In genomic region chr8:10442562-10442961, GRCm38 (mm10) we compare ENCODE assay signal across 25 mouse cellular contexts.
DNase-seq lines count a peak whose midpoint lies in the region; ATAC-seq and TF ChIP-seq lines count a peak whose summit lies in the region.
"Had no signal": no experiment of that assay in that cellular context is flagged by ENCODE, and none has a peak within 500 bp of the region (broad histone marks: within the 10 kb centered on the region; RNA-seq: fewer than 3 reads in every experiment).

No protein-coding gene starts in this region.

- peaks cover 21% of the 10 kb centered on the region for H3K4me1 ChIP-seq in forebrain, embryonic 13.5 days
- peaks cover 26% of the 10 kb centered on the region for H3K4me1 ChIP-seq in forebrain, embryonic 10.5 days
- H3K4me1 ChIP-seq in forebrain, postnatal 0 days (ENCODE audit: insufficient read depth), result no peaks in the 10 kb centered on the region
- H3K4me1 ChIP-seq in forebrain, embryonic 14.5 days (ENCODE audit: control insufficient read depth, insufficient read depth, low read length), result peaks cover 11% of the 10 kb centered on the region
- H3K4me1 ChIP-seq: embryonic facial prominence, embryonic 15.5 days had no signal

- H3K9me3 ChIP-seq in forebrain, embryonic 13.5 days (replicated peaks), result no peaks in the 10 kb centered on the region
- H3K9me3 ChIP-seq in forebrain, embryonic 10.5 days, result no peaks in the 10 kb centered on the region
- no peaks in the 10 kb centered on the region for H3K9me3 ChIP-seq in forebrain, postnatal 0 days (ENCODE audit: low read length)
- H3K9me3 ChIP-seq in forebrain, embryonic 14.5 days (replicated peaks; ENCODE audit: control insufficient read depth, low read length), result no peaks in the 10 kb centered on the region
- H3K9me3 ChIP-seq: embryonic facial prominence, embryonic 13.5 days; embryonic facial prominence, embryonic 15.5 days; G1E had no signal

- no peak overlapping the region for H3K4me3 ChIP-seq in forebrain, embryonic 13.5 days
- H3K4me3 ChIP-seq in forebrain, embryonic 10.5 days, result no peak overlapping the region
- no peak overlapping the region for H3K4me3 ChIP-seq in forebrain, postnatal 0 days (ENCODE audit: low read depth, low read length)
- H3K4me3 ChIP-seq in forebrain, embryonic 14.5 days (ENCODE audit: low read depth, low read length), result no peak overlapping the region
- H3K4me3 ChIP-seq: embryonic facial prominence, embryonic 13.5 days; embryonic facial prominence, embryonic 15.5 days; erythroblast, embryonic 14.5 days had no signal

- no peak for DNase-seq in forebrain, embryonic 10.5 days (ENCODE audit: extremely low spot score, low spot score)
- DNase-seq in forebrain, postnatal 0 days, result no peak
- DNase-seq in forebrain, embryonic 14.5 days (ENCODE audit: low spot score), result no peak
- peak; percentile 33 for DNase-seq in right cerebral cortex, adult 18-20 months
- no peak for DNase-seq in right cerebral cortex, postnatal 25 days
- DNase-seq in adrenal gland, postnatal 10 days, result no peak
- DNase-seq: adrenal gland, adult 2 months; adrenal gland, postnatal 14 days; adrenal gland, postnatal 36 days; B cell, adult 2 months; cerebellum, adult 11 months; cerebellum, adult 18-20 months; cerebellum, adult 8-10 months; cerebellum, adult 9-11 months; cerebellum, postnatal 14 days; cerebellum, postnatal 36 days; embryo, embryonic 11 days had no signal

- WGBS in forebrain, embryonic 13.5 days, result 39% methylated on average over 3 of the region's 3 CpGs
- WGBS in forebrain, embryonic 10.5 days, result 61% methylated on average over 3 of the region's 3 CpGs
- WGBS in forebrain, postnatal 0 days, result 36% methylated on average over 3 of the region's 3 CpGs
- 32% methylated on average over 3 of the region's 3 CpGs for WGBS in forebrain, embryonic 14.5 days

- TF ChIP-seq CTCF in forebrain, postnatal 0 days (IDR thresholded peaks at IDR 0.05; ENCODE audit: low read depth), result no peak

- no peak overlapping the region for H3K9ac ChIP-seq in forebrain, embryonic 13.5 days
- H3K9ac ChIP-seq in forebrain, postnatal 0 days, result no peak overlapping the region
- H3K9ac ChIP-seq in forebrain, embryonic 14.5 days (ENCODE audit: low read length), result no peak overlapping the region
- H3K9ac ChIP-seq: embryonic facial prominence, embryonic 13.5 days; embryonic facial prominence, embryonic 15.5 days had no signal

- H3K27ac ChIP-seq in forebrain, embryonic 13.5 days, result no peak overlapping the region; the same call in 1 of the 2 replicates
- no peak overlapping the region for H3K27ac ChIP-seq in forebrain, embryonic 10.5 days
- no peak overlapping the region for H3K27ac ChIP-seq in forebrain, postnatal 0 days (ENCODE audit: low read depth, low read length)
- no peak overlapping the region for H3K27ac ChIP-seq in forebrain, embryonic 14.5 days (ENCODE audit: low read depth, low read length)
- H3K27ac ChIP-seq: embryonic facial prominence, embryonic 13.5 days; embryonic facial prominence, embryonic 15.5 days had no signal

- no peaks in the 10 kb centered on the region for H3K36me3 ChIP-seq in forebrain, embryonic 13.5 days (ENCODE audit: poor library complexity, severe bottlenecking)
- no peaks in the 10 kb centered on the region for H3K36me3 ChIP-seq in forebrain, embryonic 10.5 days (replicated peaks)
- H3K36me3 ChIP-seq in forebrain, postnatal 0 days (ENCODE audit: insufficient read depth), result peaks cover 18% of the 10 kb centered on the region
- no peaks in the 10 kb centered on the region for H3K36me3 ChIP-seq in forebrain, embryonic 14.5 days (ENCODE audit: control insufficient read depth, insufficient read depth, low read length)
- H3K36me3 ChIP-seq: embryonic facial prominence, embryonic 13.5 days; embryonic facial prominence, embryonic 15.5 days; G1E had no signal

- no peaks in the 10 kb centered on the region for H3K27me3 ChIP-seq in forebrain, embryonic 13.5 days
- no peaks in the 10 kb centered on the region; the same call in 1 of the 2 replicates for H3K27me3 ChIP-seq in forebrain, embryonic 10.5 days (ENCODE audit: poor library complexity, severe bottlenecking)
- no peaks in the 10 kb centered on the region for H3K27me3 ChIP-seq in forebrain, postnatal 0 days (ENCODE audit: insufficient read depth, low read length)
- no peaks in the 10 kb centered on the region for H3K27me3 ChIP-seq in forebrain, embryonic 14.5 days (replicated peaks; ENCODE audit: control insufficient read depth, insufficient read depth, low read length)
- H3K27me3 ChIP-seq: CH12.LX; embryonic facial prominence, embryonic 15.5 days had no signal

- ATAC-seq in forebrain, embryonic 13.5 days, result peak; percentile 11; the same call in 1 of the 2 replicates
- peak; percentile 70; the same call in 1 of the 2 replicates for ATAC-seq in forebrain, postnatal 0 days
- ATAC-seq in forebrain, embryonic 14.5 days, result no peak
- ATAC-seq: CD4-positive, CD25-positive, alpha-beta regulatory T cell, adult 4 months; Patski had no signal

- H3K4me2 ChIP-seq in forebrain, embryonic 13.5 days, result no peak overlapping the region
- H3K4me2 ChIP-seq in forebrain, postnatal 0 days (ENCODE audit: low read depth), result no peak overlapping the region
- H3K4me2 ChIP-seq in forebrain, embryonic 14.5 days (ENCODE audit: low read length), result no peak overlapping the region
- H3K4me2 ChIP-seq: embryonic facial prominence, embryonic 13.5 days; embryonic facial prominence, embryonic 15.5 days had no signal
